Mouse (Mus musculus): ENCODE results near the gene Slc25a15.

Gene Slc25a15

GRCm38 (mm10) chr8:22398142-22398951 lies at the start of gene Slc25a15:
Gene Slc25a15 (minus strand): TSS chr8:22398597.
- DNase-seq (ENCODE audit: low spot score in 2 of 2): peak; percentile 77

- DNase-seq (ENCODE audit: low spot score in 2 of 2): no peak
Observed at GRCm38 (mm10) chr8:22411971-22412370, 13.6 kb upstream of the Slc25a15 start.

- DNase-seq (ENCODE audit: low spot score in 2 of 2): peak; percentile 68 to 77
Observed at GRCm38 (mm10) chr8:22411282-22411702, 12.9 kb upstream of the Slc25a15 start, which contains the start of gene Mrps31. Gene Mrps31 (plus strand): TSS chr8:22411361.

GRCm38 (mm10) chr8:22410688-22411281 lies 12.4 kb upstream of the Slc25a15 start:
- DNase-seq (ENCODE audit: low spot score in 2 of 2): no peak

- DNase-seq (ENCODE audit: low spot score in 2 of 2): no peak
Observed at GRCm38 (mm10) chr8:22405733-22406132, 7.3 kb upstream of the Slc25a15 start.

- DNase-seq (ENCODE audit: low spot score in 2 of 2): no peak
Observed at GRCm38 (mm10) chr8:22403235-22403634, 4.8 kb upstream of the Slc25a15 start.

- DNase-seq (ENCODE audit: low spot score in 2 of 2): no peak
Observed at GRCm38 (mm10) chr8:22400593-22400992, 2.2 kb upstream of the Slc25a15 start.

- no peak for DNase-seq (ENCODE audit: low spot score in 2 of 2)
Observed at GRCm38 (mm10) chr8:22399285-22399880, 986 bp upstream of the Slc25a15 start.

- DNase-seq (ENCODE audit: low spot score in 2 of 2): no peak
Observed at GRCm38 (mm10) chr8:22397811-22398141, 621 bp downstream of the Slc25a15 start.

GRCm38 (mm10) chr8:22395256-22395655 lies 3.1 kb downstream of the Slc25a15 start:
- no peak for DNase-seq (ENCODE audit: low spot score in 2 of 2)

GRCm38 (mm10) chr8:22394471-22394870 lies 3.9 kb downstream of the Slc25a15 start:
- DNase-seq (ENCODE audit: low spot score in 2 of 2): no peak

- no peak for DNase-seq (ENCODE audit: low spot score in 2 of 2)
Observed at GRCm38 (mm10) chr8:22390766-22391463, 7.5 kb downstream of the Slc25a15 start.

GRCm38 (mm10) chr8:22389874-22390273 lies 8.5 kb downstream of the Slc25a15 start:
- DNase-seq (ENCODE audit: low spot score in 2 of 2): no peak

- DNase-seq (ENCODE audit: low spot score in 2 of 2): no peak
Observed at GRCm38 (mm10) chr8:22385158-22385557, 13.2 kb downstream of the Slc25a15 start.

- no peak for DNase-seq (ENCODE audit: low spot score in 2 of 2)
Observed at GRCm38 (mm10) chr8:22382824-22383595, 15.4 kb downstream of the Slc25a15 start.

GRCm38 (mm10) chr8:22380934-22381333 lies 17.5 kb downstream of the Slc25a15 start:
- DNase-seq (ENCODE audit: low spot score in 2 of 2): peak in 1 of 2 experiments; percentile 28

GRCm38 (mm10) chr8:22376903-22377302 lies 21.5 kb downstream of the Slc25a15 start:
- no peak for DNase-seq (ENCODE audit: low spot score in 2 of 2)

- DNase-seq (ENCODE audit: low spot score in 2 of 2): no peak
Observed at GRCm38 (mm10) chr8:22376311-22376710, 22.1 kb downstream of the Slc25a15 start.

GRCm38 (mm10) chr8:22359882-22360281 lies 38.5 kb downstream of the Slc25a15 start:
- no peak for DNase-seq (ENCODE audit: low spot score in 2 of 2)

- DNase-seq (ENCODE audit: low spot score in 2 of 2): no peak
Observed at GRCm38 (mm10) chr8:22359359-22359758, 39.0 kb downstream of the Slc25a15 start.

GRCm38 (mm10) chr8:22335426-22335825 lies 63.0 kb downstream of the Slc25a15 start:
- no peak for DNase-seq (ENCODE audit: low spot score in 2 of 2)

Data from right cerebral cortex, postnatal 36 days (tissue).